Mouse (Mus musculus) forebrain, postnatal 0 days (tissue): ENCODE data around the gene Mlh1. TPM values are rescaled to one million over a fixed set of nuclear protein-coding genes. Genes with fewer than 3 reads are reported as not detected.

Experiments used
- ATAC-seq: fragments of 200-750 bp; cut with Nextera tagmentation; 2 replicates; pipeline ENCODE4 v1.8.0; 2017; ENCODE audit warnings: mild to moderate bottlenecking, moderate library complexity
- DNase-seq: peaks from one replicate; pipeline ENCODE4 v3.0.0-alpha.2; 2015
- H3K27ac ChIP-seq: fragments of 300-500 bp; sonication (generic); 2 replicates; pipeline ENCODE4 v1.5.1; 2014; ENCODE audit warnings: low read depth, mild to moderate bottlenecking, antibody characterized with exemption, low read length, moderate library complexity, mixed read lengths
- H3K27me3 ChIP-seq: fragments of 300-500 bp; sonication (generic); 2 replicates; pipeline ENCODE4 v1.6.1; 2014; ENCODE audit warnings: mild to moderate bottlenecking, low read length, mixed read lengths; ENCODE audit not compliant: insufficient read depth
- H3K36me3 ChIP-seq: fragments of 300-500 bp; sonication (generic); 2 replicates; pipeline ENCODE4 v1.6.1; 2014; ENCODE audit warnings: mild to moderate bottlenecking, moderate library complexity; ENCODE audit not compliant: insufficient read depth
- H3K4me1 ChIP-seq: fragments of 300-500 bp; sonication (generic); 2 replicates; pipeline ENCODE4 v1.6.1; 2014; ENCODE audit warnings: antibody characterized with exemption; ENCODE audit not compliant: insufficient read depth
- H3K4me2 ChIP-seq: fragments of 300-500 bp; sonication (generic); 2 replicates; pipeline ENCODE4 v1.6.1; 2014; ENCODE audit warnings: low read depth, mild to moderate bottlenecking, moderate library complexity
- H3K4me3 ChIP-seq: fragments of 300-500 bp; sonication (generic); 2 replicates; pipeline ENCODE4 v1.5.1; 2014; ENCODE audit warnings: low read depth, low read length, mixed read lengths
- H3K9ac ChIP-seq: fragments of 300-500 bp; sonication (generic); 2 replicates; pipeline ENCODE4 v1.6.1; 2014; ENCODE audit warnings: mild to moderate bottlenecking
- H3K9me3 ChIP-seq: fragments of 300-500 bp; sonication (generic); 2 replicates; pipeline ENCODE4 v1.6.1; 2016; ENCODE audit warnings: low read length
- CTCF ChIP-seq: sonication (generic); IDR thresholded peaks from 2 replicates; pipeline ENCODE4 v1.5.1; 2016; ENCODE audit warnings: antibody characterized with exemption, control low read depth, low read depth
- WGBS: fragments of 180-500 bp; shearing (Covaris S2); extraction: QIAGEN DNeasy Blood & Tissue Kit; methylation state at CpG from one replicate; pipeline ENCODE4 v1.1.7; 2014; 5-methylcytosine and 5-hydroxymethylcytosine counted together
- polyA plus RNA-seq: library from polyadenylated mRNA; unstranded; fragments of >200 nt; fragmentation: Nextera tagmentation; extraction: Ambion mirVana; gene quantifications from 2 replicates; pipeline ENCODE4 v1.2.1, GENCODE M21; 2015
- total RNA-seq: library from RNA; depleted of rRNA; stranded (reverse); fragments of >200 nt; gene quantifications from 2 replicates; pipeline ENCODE4 v1.2.3, GENCODE M21; 2014

Mlh1 gene
- total and polyA plus RNA-seq, 2 experiments from 2014 or later = 18.4 to 23.6 TPM

DNA sequence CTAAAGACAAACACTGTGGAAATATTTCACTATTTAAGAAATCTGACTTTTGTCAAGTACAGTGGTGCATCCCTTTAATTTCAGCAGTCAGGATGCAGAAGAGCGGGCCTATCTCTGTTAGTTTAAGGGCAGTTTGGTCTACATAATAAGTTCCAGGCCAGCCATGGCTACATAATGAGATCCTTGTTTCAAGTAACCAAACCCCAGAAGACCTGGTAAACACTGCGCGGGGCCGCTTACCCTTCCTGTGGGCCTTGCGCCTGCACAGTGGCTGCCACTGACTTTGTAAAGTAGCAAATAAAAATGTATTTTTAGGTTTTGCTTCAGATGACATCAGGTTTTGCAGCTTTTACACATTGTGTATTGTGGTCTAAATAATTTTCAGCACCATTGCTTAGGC, 48.2 kb downstream of the Mlh1 start:
- H3K27ac ChIP-seq = no peak overlapping the region
- H3K9me3 ChIP-seq = no peaks in the 10 kb centered on the region
- DNase-seq (no peak), ATAC-seq (no peak)
- no peaks in the 10 kb centered on the region for H3K27me3 ChIP-seq
- no peak overlapping the region for H3K4me2 ChIP-seq
- no peak for TF ChIP-seq CTCF
- 96% methylated on average over 5 of the region's 5 CpGs for WGBS
- H3K36me3 ChIP-seq = peaks cover 47% of the 10 kb centered on the region
- no peak overlapping the region for H3K9ac ChIP-seq
- no peaks in the 10 kb centered on the region for H3K4me1 ChIP-seq
- H3K4me3 ChIP-seq = no peak overlapping the region

DNA sequence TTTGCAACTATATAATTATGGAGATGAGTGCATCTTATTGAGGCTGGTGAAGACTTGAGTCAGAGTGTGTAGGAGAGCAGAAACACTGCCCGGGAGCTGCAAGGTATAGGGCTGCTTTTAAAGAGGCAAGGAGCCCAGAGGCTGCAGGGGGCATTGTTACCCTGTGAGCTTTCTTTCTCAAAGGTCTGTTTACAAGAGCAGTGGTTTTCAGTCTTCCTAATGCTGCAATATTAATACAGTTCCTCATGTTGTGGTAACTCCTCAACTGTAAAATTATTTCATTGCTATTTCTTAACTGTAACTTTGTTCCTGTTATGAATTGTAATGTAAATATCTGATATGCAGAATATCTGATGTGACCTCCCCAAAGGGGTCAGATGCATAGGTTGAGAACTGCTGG, 50.0 kb downstream of the Mlh1 start:
- Histone ChIP-seq H3K9ac (no peak overlapping the region), H3K4me1 (no peaks in the 10 kb centered on the region), H3K4me3 (no peak overlapping the region), H3K27me3 (no peaks in the 10 kb centered on the region), H3K9me3 (no peaks in the 10 kb centered on the region), H3K4me2 (no peak overlapping the region), H3K27ac (no peak overlapping the region), H3K36me3 (peaks cover 39% of the 10 kb centered on the region)
- DNase-seq (no peak), ATAC-seq (no peak)
- 89% methylated on average over 1 of the region's 1 CpGs for WGBS
- TF ChIP-seq CTCF = no peak

DNA sequence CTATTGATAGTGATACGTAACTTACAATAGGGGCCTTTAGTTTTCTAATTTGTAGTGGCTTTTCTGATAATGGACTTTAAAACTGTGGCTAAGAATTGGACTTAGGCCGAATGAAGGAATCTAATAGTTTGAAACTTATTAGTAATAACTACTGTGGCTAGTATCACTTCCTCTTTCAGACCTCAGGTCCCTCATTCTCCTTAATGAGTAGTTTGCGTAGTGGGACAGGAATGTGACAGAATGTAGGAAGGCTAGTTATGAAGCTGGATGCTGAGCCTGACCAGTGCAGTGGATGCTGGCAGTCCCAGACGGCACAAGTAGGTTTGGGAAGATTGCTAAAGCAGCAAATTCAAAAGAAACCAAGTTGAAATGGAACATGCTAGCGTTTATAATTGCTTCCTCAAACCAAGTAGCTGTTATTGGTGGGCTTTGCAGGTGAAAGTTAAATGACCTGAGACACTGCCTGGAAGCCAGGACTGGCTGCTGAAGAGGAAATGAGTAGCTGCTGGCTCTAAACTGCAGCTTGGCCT, 51.0 kb downstream of the Mlh1 start:
- H3K36me3 ChIP-seq = peaks cover 38% of the 10 kb centered on the region
- 91% methylated on average over 5 of the region's 5 CpGs for WGBS
- H3K9ac ChIP-seq = no peak overlapping the region

DNA sequence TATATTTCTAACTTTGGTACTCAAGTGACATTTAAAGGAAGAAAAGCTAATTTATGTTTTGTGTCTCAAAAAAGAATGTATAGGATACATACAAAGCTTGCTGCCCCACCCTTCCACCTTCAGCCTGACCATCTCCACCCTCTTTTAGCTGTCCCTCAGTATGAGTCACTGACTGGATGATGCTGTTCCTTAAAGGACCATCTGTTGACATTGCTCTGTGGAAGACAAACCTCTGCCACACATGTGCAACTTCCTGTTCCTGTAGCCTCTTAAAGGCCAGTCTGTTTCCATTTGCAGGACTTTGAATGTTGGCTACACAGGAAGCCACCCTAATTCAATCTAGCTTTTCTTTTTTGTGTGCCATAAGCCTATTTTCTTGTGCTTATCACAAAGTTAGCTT, 55.2 kb downstream of the Mlh1 start:
- no peaks in the 10 kb centered on the region for H3K9me3 ChIP-seq
- peaks cover 31% of the 10 kb centered on the region for H3K36me3 ChIP-seq
- no peak overlapping the region for H3K9ac ChIP-seq
- no peaks in the 10 kb centered on the region for H3K27me3 ChIP-seq
- no peak for TF ChIP-seq CTCF
- ATAC-seq (no peak), DNase-seq (no peak)
- H3K27ac ChIP-seq = no peak overlapping the region
- H3K4me1 ChIP-seq = no peaks in the 10 kb centered on the region
- H3K4me2 ChIP-seq = no peak overlapping the region
- H3K4me3 ChIP-seq = no peak overlapping the region

More for the DNA sequence above, 51.0 kb downstream of the Mlh1 start:
- no peaks in the 10 kb centered on the region for H3K27me3 ChIP-seq
- H3K4me2 ChIP-seq = no peak overlapping the region
- H3K27ac ChIP-seq = no peak overlapping the region
- no peak overlapping the region for H3K4me3 ChIP-seq
- no peaks in the 10 kb centered on the region for H3K4me1 ChIP-seq
- no peak for ATAC-seq
- no peak for DNase-seq
- no peak for TF ChIP-seq CTCF
- no peaks in the 10 kb centered on the region for H3K9me3 ChIP-seq

DNA sequence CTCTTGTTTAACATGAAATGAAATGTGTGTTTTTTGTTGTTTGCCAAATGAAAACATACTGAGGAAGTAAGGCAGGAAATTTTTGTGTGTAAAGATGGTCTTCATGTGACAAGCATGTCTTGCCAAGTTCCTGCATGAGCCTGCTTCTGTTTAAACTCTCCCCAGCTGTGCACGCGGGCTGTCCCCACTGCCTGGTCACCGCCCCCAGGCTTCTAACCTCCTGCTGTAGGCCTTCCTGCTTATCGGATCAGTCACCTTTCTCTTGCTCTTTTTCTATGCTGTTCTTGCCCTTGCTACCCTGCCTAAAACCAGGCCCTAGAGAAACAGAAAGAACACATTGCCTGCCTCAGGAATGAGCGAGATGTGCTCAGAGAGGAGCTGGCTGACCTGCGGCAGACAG, 58.1 kb downstream of the Mlh1 start:
- 87% methylated on average over 6 of the region's 6 CpGs for WGBS
- Histone ChIP-seq H3K9ac (no peak overlapping the region), H3K27me3 (no peaks in the 10 kb centered on the region), H3K36me3 (peaks cover 23% of the 10 kb centered on the region), H3K4me3 (no peak overlapping the region), H3K27ac (no peak overlapping the region), H3K4me1 (no peaks in the 10 kb centered on the region), H3K4me2 (no peak overlapping the region), H3K9me3 (no peaks in the 10 kb centered on the region)
- no peak for ATAC-seq
- no peak for TF ChIP-seq CTCF
- DNase-seq = no peak

DNA sequence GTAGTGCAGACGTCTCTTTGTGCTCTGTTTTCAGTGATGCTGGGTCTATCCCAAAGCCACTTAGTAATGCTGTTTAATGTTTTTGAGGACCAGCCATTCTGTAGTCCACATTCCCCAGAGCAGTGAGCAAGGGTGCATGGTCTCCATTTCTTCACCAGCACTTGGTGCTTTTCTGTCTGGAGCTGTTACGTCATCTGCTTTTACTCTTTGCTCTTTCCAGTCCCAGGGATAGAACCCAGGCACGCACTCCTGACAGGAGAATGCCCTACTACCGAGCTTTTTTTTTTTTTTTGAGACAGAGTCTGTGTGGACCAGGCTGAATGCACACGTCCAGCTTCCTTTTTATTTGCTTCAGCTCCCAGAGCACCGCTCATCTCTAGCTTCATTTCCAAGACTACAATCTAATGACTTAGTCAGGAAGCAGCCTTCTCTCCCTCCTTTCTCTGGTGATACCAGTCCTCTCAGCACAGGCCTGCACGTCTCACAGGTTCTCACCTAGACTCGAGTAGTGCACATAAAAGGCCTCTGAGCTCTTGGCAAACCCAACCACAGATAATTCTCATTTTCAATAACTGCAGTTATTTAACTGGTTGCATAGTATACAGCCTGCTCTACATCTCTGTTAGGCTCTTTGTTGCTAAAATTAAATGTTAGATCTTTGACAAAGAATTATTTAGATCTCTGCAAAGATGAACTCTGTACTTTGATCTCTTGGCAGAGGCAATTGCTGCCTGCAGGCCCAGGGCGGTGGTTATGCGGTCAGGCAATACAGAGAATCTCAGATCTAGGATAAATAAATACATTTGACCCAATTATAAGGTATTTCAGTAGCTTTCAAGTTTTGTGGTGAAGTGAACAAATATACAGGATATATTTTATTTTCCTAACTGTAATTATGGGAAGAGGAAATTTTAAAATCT, 60.2 kb downstream of the Mlh1 start:
- H3K4me2 ChIP-seq = no peak overlapping the region
- 82% methylated on average over 10 of the region's 10 CpGs for WGBS
- H3K27ac ChIP-seq = no peak overlapping the region
- no peak for DNase-seq
- H3K9ac ChIP-seq = no peak overlapping the region
- no peak for TF ChIP-seq CTCF
- peaks cover 30% of the 10 kb centered on the region for H3K36me3 ChIP-seq
- H3K9me3 ChIP-seq = no peaks in the 10 kb centered on the region
- no peak overlapping the region for H3K4me3 ChIP-seq
- no peaks in the 10 kb centered on the region for H3K27me3 ChIP-seq
- no peaks in the 10 kb centered on the region for H3K4me1 ChIP-seq
- ATAC-seq = no peak

DNA sequence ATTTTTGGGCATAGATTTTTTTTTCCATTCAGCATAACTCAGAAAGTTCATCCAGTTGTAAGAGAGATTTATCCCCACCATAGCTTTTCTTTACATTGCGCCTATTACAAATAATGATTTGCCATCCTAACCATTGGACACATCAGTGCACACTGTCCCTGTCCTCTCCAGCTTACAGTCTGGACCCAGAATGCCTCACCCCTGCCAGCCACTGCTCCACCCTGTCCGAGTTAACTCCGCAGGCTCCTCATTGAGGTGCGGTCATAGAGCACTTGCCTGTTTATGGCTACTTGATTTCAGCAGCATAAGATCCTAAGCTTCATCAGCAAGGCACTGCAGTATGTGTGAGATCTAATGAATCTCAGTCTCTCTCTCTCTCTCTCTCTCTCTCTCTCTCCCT, 61.2 kb downstream of the Mlh1 start:
- peaks cover 30% of the 10 kb centered on the region for H3K36me3 ChIP-seq
- no peak overlapping the region for H3K9ac ChIP-seq
- WGBS = 89% methylated on average over 4 of the region's 4 CpGs
- H3K4me3 ChIP-seq = no peak overlapping the region
- no peak overlapping the region for H3K27ac ChIP-seq
- H3K4me1 ChIP-seq = no peaks in the 10 kb centered on the region
- ATAC-seq (no peak), DNase-seq (no peak)
- H3K9me3 ChIP-seq = no peaks in the 10 kb centered on the region
- no peak for TF ChIP-seq CTCF
- no peak overlapping the region for H3K4me2 ChIP-seq
- H3K27me3 ChIP-seq = no peaks in the 10 kb centered on the region
